Mouse (Mus musculus) kidney, adult 2 months (tissue): ENCODE results near the gene Cry2.

Experiments used
- CTCF ChIP-seq: fragments of 200-500 bp; conservative IDR thresholded peaks from 2 replicates; pipeline ENCODE4 v1.5.1; 2011; ENCODE audit warnings: low read depth, mild to moderate bottlenecking, control low read depth, low read length, moderate library complexity, mixed read lengths; ENCODE audit not compliant: insufficient read depth, insufficient read length
- POLR2A ChIP-seq: fragments of 200-500 bp; IDR thresholded peaks from one replicate; pipeline ENCODE4 v1.6.1; 2011; ENCODE audit warnings: low read depth, low read length, control low read depth

DNA sequence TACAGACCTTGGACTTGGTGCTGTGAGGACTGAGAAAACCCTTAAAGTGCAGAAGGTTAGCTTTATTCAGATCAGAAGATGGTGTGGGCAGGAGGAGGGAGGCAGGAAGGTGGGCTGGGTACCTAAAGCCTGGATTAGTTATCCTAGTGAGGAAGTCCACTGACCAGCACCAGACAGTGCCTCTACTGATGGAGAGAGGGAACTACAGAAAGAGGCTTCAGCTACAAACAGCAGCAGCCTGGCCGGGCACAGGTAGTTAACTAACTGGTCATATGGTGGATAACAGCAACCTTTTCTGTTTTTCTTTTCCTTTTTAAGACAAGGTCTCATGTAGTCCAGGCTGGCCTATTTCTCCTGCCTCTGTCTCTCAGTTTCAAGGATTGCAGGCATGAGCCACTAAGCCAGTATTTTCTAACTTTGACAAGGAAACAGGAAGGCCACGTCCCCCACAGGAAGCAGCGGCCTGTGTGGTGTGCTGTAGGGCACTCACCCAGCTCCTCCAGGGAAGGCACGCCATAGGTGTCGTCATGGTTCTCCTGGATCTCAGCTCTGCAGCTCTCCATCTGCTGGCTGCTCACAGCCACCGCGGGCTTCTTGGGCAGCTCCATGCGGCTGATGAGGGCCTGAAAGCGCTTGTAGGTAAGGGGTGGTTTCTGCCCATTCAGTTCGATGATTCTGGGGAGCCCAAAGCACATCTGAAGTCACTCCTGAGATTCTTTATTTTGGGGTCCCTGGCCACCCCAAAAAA lies 11.3 kb downstream of the Cry2 start:
- peak; percentile 54 for TF ChIP-seq CTCF
- TF ChIP-seq POLR2A = no peak
